Mouse (Mus musculus): ENCODE results near the gene Mtfp1.
"Not testable (repeated sequence)": the region's sequence is repeated elsewhere in the genome, so short reads cannot be mapped to it uniquely, and the experiment has no call there.

The Mtfp1 gene

GRCm38 (mm10) chr11:4115407-4115806, 20.2 kb upstream of the Mtfp1 start:
- DNase-seq (ENCODE audit: low read depth, low spot score): no peak

GRCm38 (mm10) chr11:4114541-4114940, 19.3 kb upstream of the Mtfp1 start:
- DNase-seq (ENCODE audit: low read depth, low spot score): not testable (repeated sequence)

GRCm38 (mm10) chr11:4113970-4114369, 18.7 kb upstream of the Mtfp1 start:
- DNase-seq (ENCODE audit: low read depth, low spot score): no peak

GRCm38 (mm10) chr11:4113496-4113895, 18.3 kb upstream of the Mtfp1 start:
- DNase-seq (ENCODE audit: low read depth, low spot score): no peak

GRCm38 (mm10) chr11:4112861-4113260, 17.6 kb upstream of the Mtfp1 start:
- no peak for DNase-seq (ENCODE audit: low read depth, low spot score)

GRCm38 (mm10) chr11:4112033-4112432, 16.8 kb upstream of the Mtfp1 start:
- no peak for DNase-seq (ENCODE audit: low read depth, low spot score)

GRCm38 (mm10) chr11:4108691-4109090, 13.4 kb upstream of the Mtfp1 start:
- DNase-seq (ENCODE audit: low read depth, low spot score): no peak

- DNase-seq (ENCODE audit: low read depth, low spot score): not testable (repeated sequence)
Measured at GRCm38 (mm10) chr11:4107901-4108300, 12.7 kb upstream of the Mtfp1 start.

- DNase-seq (ENCODE audit: low read depth, low spot score): no peak
Measured at GRCm38 (mm10) chr11:4105444-4105843, 10.2 kb upstream of the Mtfp1 start.

GRCm38 (mm10) chr11:4104989-4105388, 9.7 kb upstream of the Mtfp1 start:
- no peak for DNase-seq (ENCODE audit: low read depth, low spot score)

GRCm38 (mm10) chr11:4103522-4103921, 8.3 kb upstream of the Mtfp1 start:
- no peak for DNase-seq (ENCODE audit: low read depth, low spot score)

- no peak for DNase-seq (ENCODE audit: low read depth, low spot score)
Measured at GRCm38 (mm10) chr11:4101851-4102250, 6.6 kb upstream of the Mtfp1 start.

- no peak for DNase-seq (ENCODE audit: low read depth, low spot score)
Measured at GRCm38 (mm10) chr11:4099447-4099846, 4.2 kb upstream of the Mtfp1 start.

- no peak for DNase-seq (ENCODE audit: low read depth, low spot score)
Measured at GRCm38 (mm10) chr11:4098816-4099215, 3.6 kb upstream of the Mtfp1 start.

- no peak for DNase-seq (ENCODE audit: low read depth, low spot score)
Measured at GRCm38 (mm10) chr11:4098120-4098519, 2.9 kb upstream of the Mtfp1 start.

GRCm38 (mm10) chr11:4097091-4097621, 1.9 kb upstream of the Mtfp1 start:
- no peak for DNase-seq (ENCODE audit: low read depth, low spot score)

GRCm38 (mm10) chr11:4096054-4096984, 1.1 kb upstream of the Mtfp1 start:
- DNase-seq (ENCODE audit: low read depth, low spot score): peak; percentile 98

- peak; percentile 48 for DNase-seq (ENCODE audit: low read depth, low spot score)
Measured at GRCm38 (mm10) chr11:4094378-4095170, 671 bp downstream of the Mtfp1 start.

GRCm38 (mm10) chr11:4093459-4094377, 1.5 kb downstream of the Mtfp1 start:
- no peak for DNase-seq (ENCODE audit: low read depth, low spot score)

- no peak for DNase-seq (ENCODE audit: low read depth, low spot score)
Measured at GRCm38 (mm10) chr11:4087267-4087666, 8.0 kb downstream of the Mtfp1 start.

GRCm38 (mm10) chr11:4086246-4086645, 9.0 kb downstream of the Mtfp1 start:
- no peak for DNase-seq (ENCODE audit: low read depth, low spot score)
